Mouse (Mus musculus): ENCODE results near the gene Ppp2r5e. TPM values are rescaled to one million over a fixed set of nuclear protein-coding genes. Genes with fewer than 3 reads are reported as not detected.

The Ppp2r5e gene
- total and polyA plus RNA-seq, 2 experiments, result 8.2 to 19.2 TPM

DNA sequence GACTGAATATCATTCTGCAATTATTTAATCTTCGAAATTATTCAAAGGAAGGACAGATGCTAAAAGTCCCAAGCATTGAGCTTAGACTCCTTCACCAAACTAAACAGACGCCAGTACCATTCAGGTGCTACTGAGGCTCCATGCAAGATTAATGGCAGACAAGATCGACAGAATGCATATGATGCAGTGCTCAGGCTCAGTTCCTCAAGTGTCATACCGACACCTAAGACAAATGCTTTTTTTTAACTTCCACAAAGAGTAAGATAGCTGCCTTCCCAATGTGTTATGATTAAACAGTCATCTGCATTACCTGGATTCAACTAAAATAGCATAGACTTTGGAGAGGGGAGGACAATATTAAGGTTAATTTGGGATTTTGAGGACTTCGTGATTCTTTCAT, 1.6 kb downstream of the Ppp2r5e start:
- Histone ChIP-seq H3K79me2 (ENCODE audit: control insufficient read depth, insufficient read depth, low read length) (peaks cover 38% of the 10 kb centered on the region), H3K4me1 (ENCODE audit: control insufficient read depth, insufficient read depth, low read length) (peaks cover 9% of the 10 kb centered on the region), H3K4me3 (ENCODE audit: insufficient read depth, low read depth, low read length) (peak overlapping the region; percentile 42), H3K27me3 (ENCODE audit: control insufficient read depth, insufficient read depth, low read length) (no peaks in the 10 kb centered on the region), H3K9ac (ENCODE audit: low read depth, low read length) (peak overlapping the region; percentile 60; the same call in 1 of the 2 replicates), H3K27ac (replicated peaks; ENCODE audit: insufficient read depth, low read depth, low read length) (no peak overlapping the region), H3K36me3 (ENCODE audit: control insufficient read depth, insufficient read depth, low read length) (peaks cover 25% of the 10 kb centered on the region)
- 39% methylated on average over 5 of the region's 5 CpGs for WGBS
- no peak for TF ChIP-seq CTCF (IDR thresholded peaks at IDR 0.05; ENCODE audit: low read depth, low read length)
- no peak for DNase-seq (ENCODE audit: extremely low read depth, low read depth, low spot score)

DNA sequence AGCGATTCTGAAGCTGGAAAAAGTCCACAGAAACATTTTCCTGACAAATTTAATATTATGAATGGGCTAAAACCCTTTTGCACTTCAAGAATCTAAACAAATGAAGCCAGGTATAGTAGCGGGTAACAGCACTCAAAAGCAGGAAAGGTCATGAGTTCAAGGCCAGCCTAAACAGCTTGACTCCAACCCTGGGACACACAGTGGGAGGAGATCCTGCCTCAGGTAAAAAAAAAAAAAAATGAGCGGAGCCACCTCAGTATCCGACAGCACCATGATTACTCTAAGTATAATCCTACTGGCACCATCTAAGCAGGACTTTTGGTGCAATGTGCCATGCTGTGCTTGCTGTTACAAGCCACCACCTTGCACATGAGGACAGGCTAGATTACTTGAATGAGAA, 2.2 kb downstream of the Ppp2r5e start:
- DNase-seq (ENCODE audit: extremely low read depth, low read depth, low spot score), result peak; percentile 67
- 43% methylated on average over 4 of the region's 4 CpGs for WGBS
- peak overlapping the region; percentile 26; the same call in 1 of the 2 replicates for H3K9ac ChIP-seq (ENCODE audit: low read depth, low read length)

GRCm38 (mm10) chr12:75587501-75587900, 8.5 kb downstream of the Ppp2r5e start:
- Histone ChIP-seq H3K4me3 (ENCODE audit: insufficient read depth, low read depth, low read length) (no peak overlapping the region), H3K4me1 (ENCODE audit: control insufficient read depth, insufficient read depth, low read length) (peaks cover 17% of the 10 kb centered on the region), H3K27me3 (ENCODE audit: control insufficient read depth, insufficient read depth, low read length) (no peaks in the 10 kb centered on the region), H3K36me3 (ENCODE audit: control insufficient read depth, insufficient read depth, low read length) (peaks cover 37% of the 10 kb centered on the region), H3K79me2 (ENCODE audit: control insufficient read depth, insufficient read depth, low read length) (peaks cover 35% of the 10 kb centered on the region), H3K9ac (ENCODE audit: low read depth, low read length) (no peak overlapping the region), H3K27ac (replicated peaks; ENCODE audit: insufficient read depth, low read depth, low read length) (no peak overlapping the region)
- TF ChIP-seq POLR2A (IDR thresholded peaks at IDR 0.05; ENCODE audit: extremely low read depth, insufficient read depth, low read length) (no peak), CTCF (IDR thresholded peaks at IDR 0.05; ENCODE audit: low read depth, low read length) (no peak)
- DNase-seq (ENCODE audit: extremely low read depth, low read depth, low spot score), result no peak

More for the DNA sequence above, 2.2 kb downstream of the Ppp2r5e start:
- peaks cover 11% of the 10 kb centered on the region for H3K4me1 ChIP-seq (ENCODE audit: control insufficient read depth, insufficient read depth, low read length)
- H3K4me3 ChIP-seq (ENCODE audit: insufficient read depth, low read depth, low read length), result peak overlapping the region; percentile 33
- H3K79me2 ChIP-seq (ENCODE audit: control insufficient read depth, insufficient read depth, low read length), result peaks cover 41% of the 10 kb centered on the region
- H3K36me3 ChIP-seq (ENCODE audit: control insufficient read depth, insufficient read depth, low read length), result peaks cover 29% of the 10 kb centered on the region
- 0 out of 2 replicates have a peak overlapping the region, but pooled peaks have one; percentile 5 for H3K27ac ChIP-seq (replicated peaks; ENCODE audit: insufficient read depth, low read depth, low read length)
- H3K27me3 ChIP-seq (ENCODE audit: control insufficient read depth, insufficient read depth, low read length), result no peaks in the 10 kb centered on the region
- TF ChIP-seq CTCF (IDR thresholded peaks at IDR 0.05; ENCODE audit: low read depth, low read length) (no peak), POLR2A (IDR thresholded peaks at IDR 0.05; ENCODE audit: extremely low read depth, insufficient read depth, low read length) (no peak)

- TF ChIP-seq CTCF (IDR thresholded peaks at IDR 0.05; ENCODE audit: low read depth, low read length), result no peak
- no peak for TF ChIP-seq POLR2A (IDR thresholded peaks at IDR 0.05; ENCODE audit: extremely low read depth, insufficient read depth, low read length)
- Histone ChIP-seq H3K4me3 (ENCODE audit: insufficient read depth, low read depth, low read length) (no peak overlapping the region), H3K27me3 (ENCODE audit: control insufficient read depth, insufficient read depth, low read length) (no peaks in the 10 kb centered on the region), H3K27ac (replicated peaks; ENCODE audit: insufficient read depth, low read depth, low read length) (no peak overlapping the region), H3K4me1 (ENCODE audit: control insufficient read depth, insufficient read depth, low read length) (peaks cover 19% of the 10 kb centered on the region), H3K36me3 (ENCODE audit: control insufficient read depth, insufficient read depth, low read length) (peaks cover 15% of the 10 kb centered on the region), H3K79me2 (ENCODE audit: control insufficient read depth, insufficient read depth, low read length) (peaks cover 32% of the 10 kb centered on the region), H3K9ac (ENCODE audit: low read depth, low read length) (no peak overlapping the region)
- peak; percentile 86 for DNase-seq (ENCODE audit: extremely low read depth, low read depth, low spot score)
- WGBS, result 19% methylated on average over 3 of the region's 3 CpGs
Observed at GRCm38 (mm10) chr12:75583776-75584175, 12.3 kb downstream of the Ppp2r5e start.

GRCm38 (mm10) chr12:75579076-75579475, 17.0 kb downstream of the Ppp2r5e start:
- WGBS, result 57% methylated on average over 2 of the region's 2 CpGs
- TF ChIP-seq CTCF (IDR thresholded peaks at IDR 0.05; ENCODE audit: low read depth, low read length), result no peak
- TF ChIP-seq POLR2A (IDR thresholded peaks at IDR 0.05; ENCODE audit: extremely low read depth, insufficient read depth, low read length), result no peak
- H3K27me3 ChIP-seq (ENCODE audit: control insufficient read depth, insufficient read depth, low read length), result no peaks in the 10 kb centered on the region
- H3K27ac ChIP-seq (replicated peaks; ENCODE audit: insufficient read depth, low read depth, low read length), result no peak overlapping the region
- DNase-seq (ENCODE audit: extremely low read depth, low read depth, low spot score), result no peak
- H3K9ac ChIP-seq (ENCODE audit: low read depth, low read length), result no peak overlapping the region
- peaks cover 13% of the 10 kb centered on the region for H3K4me1 ChIP-seq (ENCODE audit: control insufficient read depth, insufficient read depth, low read length)
- peaks cover 2% of the 10 kb centered on the region; the same call in 1 of the 2 replicates for H3K36me3 ChIP-seq (ENCODE audit: control insufficient read depth, insufficient read depth, low read length)
- H3K79me2 ChIP-seq (ENCODE audit: control insufficient read depth, insufficient read depth, low read length), result peaks cover 39% of the 10 kb centered on the region; the same call in 1 of the 2 replicates
- no peak overlapping the region for H3K4me3 ChIP-seq (ENCODE audit: insufficient read depth, low read depth, low read length)

- no peak for DNase-seq (ENCODE audit: extremely low read depth, low read depth, low spot score)
- H3K27ac ChIP-seq (replicated peaks; ENCODE audit: insufficient read depth, low read depth, low read length), result no peak overlapping the region
- TF ChIP-seq POLR2A (IDR thresholded peaks at IDR 0.05; ENCODE audit: extremely low read depth, insufficient read depth, low read length) (no peak), CTCF (IDR thresholded peaks at IDR 0.05; ENCODE audit: low read depth, low read length) (no peak)
- no peak overlapping the region for H3K9ac ChIP-seq (ENCODE audit: low read depth, low read length)
- peaks cover 37% of the 10 kb centered on the region; the same call in 1 of the 2 replicates for H3K79me2 ChIP-seq (ENCODE audit: control insufficient read depth, insufficient read depth, low read length)
- H3K36me3 ChIP-seq (ENCODE audit: control insufficient read depth, insufficient read depth, low read length), result peaks cover 2% of the 10 kb centered on the region; the same call in 1 of the 2 replicates
- 77% methylated on average over 5 of the region's 5 CpGs for WGBS
- H3K27me3 ChIP-seq (ENCODE audit: control insufficient read depth, insufficient read depth, low read length), result no peaks in the 10 kb centered on the region
- no peak overlapping the region for H3K4me3 ChIP-seq (ENCODE audit: insufficient read depth, low read depth, low read length)
- peaks cover 15% of the 10 kb centered on the region for H3K4me1 ChIP-seq (ENCODE audit: control insufficient read depth, insufficient read depth, low read length)
Observed at GRCm38 (mm10) chr12:75577255-75577654, 18.8 kb downstream of the Ppp2r5e start.

Data from liver, adult 2 months (tissue).